Mouse (Mus musculus) liver, adult 2 months (tissue): ENCODE data around the gene Adgrl3.

Experiments
- CTCF ChIP-seq: fragments of 200-500 bp; IDR thresholded peaks from 2 replicates; pipeline ENCODE4 v1.5.1; 2011; ENCODE audit warnings: low read depth, low read length, control low read depth
- POLR2A ChIP-seq: fragments of 200-500 bp; IDR thresholded peaks from 2 replicates; pipeline ENCODE4 v1.6.1; 2011; ENCODE audit warnings: low read length, control low read depth; ENCODE audit not compliant: insufficient read depth; ENCODE audit errors: extremely low read depth

- no peak for TF ChIP-seq CTCF
- TF ChIP-seq POLR2A = no peak
Measured at GRCm38 (mm10) chr5:81188871-81189485, 169.0 kb downstream of the Adgrl3 start.
